Mouse (Mus musculus): ENCODE measurements at regions not wholly inside any gene's neighbourhood (a gene's known extent, or its start where the extent isn't known, plus 50 kb on each side); places are given as distances from the start of the nearest gene placed in this dataset. TPM values are rescaled to one million over a fixed set of nuclear protein-coding genes. Genes with fewer than 3 reads are reported as not detected.
"Not testable (repeated sequence)": the region's sequence is repeated elsewhere in the genome, so short reads cannot be mapped to it uniquely, and the experiment has no call there.

DNA sequence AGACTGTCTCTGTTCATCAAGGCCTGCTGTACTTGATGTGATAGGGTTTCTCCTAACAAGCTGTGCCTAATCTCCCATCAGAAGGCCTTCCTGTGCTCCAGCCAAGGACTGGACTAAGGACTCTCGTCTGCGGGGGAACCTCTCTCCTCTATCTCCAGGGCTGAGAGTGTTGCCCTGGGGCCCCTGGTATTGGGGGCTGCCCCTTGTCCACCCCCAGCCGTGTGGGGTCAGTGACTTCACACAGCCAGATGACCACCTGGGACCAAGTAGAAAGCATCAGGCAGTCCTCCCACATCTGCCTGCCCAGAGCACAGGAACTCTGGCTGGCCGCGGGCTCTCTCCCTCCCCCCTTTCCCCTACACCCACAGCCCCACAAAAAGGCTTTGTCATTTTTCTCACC is 651.5 kb upstream of the Kif2b start:
- no peak for DNase-seq

DNA sequence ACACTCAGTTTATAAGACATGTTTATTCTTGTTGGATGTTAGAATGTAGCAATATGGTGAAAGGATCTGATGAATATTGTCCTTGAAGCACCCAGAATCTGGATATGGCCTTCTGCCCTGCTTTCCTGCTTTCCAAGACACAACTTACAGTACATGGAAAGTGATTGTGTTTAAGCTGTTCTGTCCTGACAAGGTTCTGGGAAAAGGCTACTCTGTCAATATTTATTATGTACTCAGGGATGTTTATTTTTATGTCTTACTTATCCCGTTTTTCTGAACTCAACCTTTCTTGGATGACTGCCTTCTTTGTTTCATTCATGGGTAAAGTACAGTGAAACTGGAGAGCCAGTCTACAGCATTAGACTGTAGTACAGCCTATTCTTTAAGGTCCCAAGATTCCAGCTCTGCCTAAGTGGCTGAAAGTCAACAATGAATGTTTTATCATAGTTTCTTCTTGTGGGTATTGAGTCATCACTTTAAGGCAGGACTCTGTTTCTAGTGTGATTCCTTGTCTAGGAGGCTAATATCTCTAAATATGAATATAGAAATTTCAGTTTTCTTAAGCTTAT is 631.7 kb upstream of the Kif2b start:
- no peak for DNase-seq

DNA sequence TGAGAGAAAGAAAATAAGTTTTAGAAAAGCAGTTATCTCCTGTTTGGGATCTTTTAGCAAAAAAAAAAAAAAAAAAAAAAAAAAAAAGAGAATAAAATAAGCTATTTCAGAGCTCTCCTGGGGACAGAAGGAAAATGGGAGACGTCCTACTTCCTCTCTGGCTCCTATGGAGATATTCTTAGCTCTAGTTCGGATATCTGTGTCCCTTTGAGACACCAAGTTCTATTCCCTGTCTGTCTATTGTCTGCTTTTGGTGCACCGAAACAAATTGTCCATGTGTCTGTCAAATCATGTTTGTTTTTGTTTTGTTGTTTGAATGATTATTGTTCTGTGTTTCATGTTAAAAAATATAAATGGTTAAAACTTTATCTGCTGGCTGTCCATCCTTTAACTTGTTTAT is 601.0 kb upstream of the Kif2b start:
- not testable (repeated sequence) for DNase-seq

DNA sequence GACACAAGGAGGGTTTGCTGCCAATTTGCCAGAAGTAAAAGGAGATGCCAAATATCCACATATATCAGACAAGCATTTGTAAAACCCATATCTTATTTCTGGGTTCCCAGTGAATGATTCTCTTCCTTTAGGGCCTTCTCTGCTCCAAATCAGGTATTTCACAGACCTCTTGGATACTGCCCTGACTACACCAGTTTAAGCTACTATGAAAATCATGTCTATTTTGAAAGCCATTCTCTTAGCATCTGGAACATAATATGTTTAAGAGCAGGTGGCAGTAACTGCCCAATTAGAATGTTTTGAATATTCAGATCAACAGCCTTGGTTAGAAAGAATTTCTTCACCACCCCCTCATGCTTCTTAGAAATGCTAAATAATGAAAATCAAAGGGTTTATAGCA is 575.8 kb upstream of the Kif2b start:
- no peak for DNase-seq

DNA sequence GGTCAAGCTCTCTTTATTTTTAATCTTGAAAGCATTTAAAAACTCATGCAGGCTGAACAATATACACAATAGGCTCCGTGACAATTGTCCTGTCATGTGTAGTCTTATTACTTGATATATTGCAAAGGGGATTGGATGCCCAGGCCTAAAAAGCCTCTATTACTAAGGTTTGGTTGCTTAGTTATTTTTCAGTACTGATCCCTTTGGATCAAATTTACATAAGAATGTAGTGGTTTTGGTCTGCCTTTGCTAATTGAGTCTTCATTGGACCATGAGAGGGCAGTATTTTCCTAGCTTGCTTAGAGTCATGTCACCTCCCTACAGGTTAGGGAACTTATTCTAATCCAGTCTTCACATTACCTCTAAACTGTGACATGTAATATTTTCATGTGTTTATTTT is 558.3 kb upstream of the Kif2b start:
- DNase-seq: no peak

DNA sequence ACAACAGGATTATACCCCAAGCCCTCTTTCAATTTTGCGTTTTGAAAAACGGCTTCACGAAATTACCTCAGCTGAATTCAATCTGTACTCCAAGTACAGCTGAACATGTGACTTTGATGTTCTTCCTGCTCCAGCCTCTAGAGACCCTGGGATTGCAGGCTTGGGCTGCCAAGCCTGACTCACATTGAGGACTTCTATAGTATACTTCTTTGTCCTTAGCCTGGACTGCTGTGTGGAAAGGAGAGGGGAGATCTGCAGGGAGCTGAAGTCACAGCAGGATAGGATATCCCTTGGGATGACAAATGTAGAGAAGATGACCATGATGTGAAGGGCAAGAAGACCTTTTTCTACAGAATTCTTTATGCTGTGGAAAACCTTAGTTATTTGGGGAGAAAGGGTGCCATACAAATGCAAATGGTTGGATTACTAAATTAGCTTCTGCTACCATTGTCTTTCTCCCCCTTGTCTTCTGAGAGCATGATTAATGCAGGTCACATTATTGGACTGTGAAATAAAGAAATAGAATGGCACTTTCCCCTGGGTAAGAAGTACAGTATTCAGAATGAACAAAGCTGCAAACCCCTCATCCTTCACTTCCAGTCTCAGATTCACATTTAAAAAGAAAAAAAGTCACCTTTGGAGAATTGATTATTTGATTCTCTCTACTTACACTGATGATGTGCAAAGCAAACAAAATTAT is 557.7 kb upstream of the Kif2b start:
- DNase-seq: no peak

DNA sequence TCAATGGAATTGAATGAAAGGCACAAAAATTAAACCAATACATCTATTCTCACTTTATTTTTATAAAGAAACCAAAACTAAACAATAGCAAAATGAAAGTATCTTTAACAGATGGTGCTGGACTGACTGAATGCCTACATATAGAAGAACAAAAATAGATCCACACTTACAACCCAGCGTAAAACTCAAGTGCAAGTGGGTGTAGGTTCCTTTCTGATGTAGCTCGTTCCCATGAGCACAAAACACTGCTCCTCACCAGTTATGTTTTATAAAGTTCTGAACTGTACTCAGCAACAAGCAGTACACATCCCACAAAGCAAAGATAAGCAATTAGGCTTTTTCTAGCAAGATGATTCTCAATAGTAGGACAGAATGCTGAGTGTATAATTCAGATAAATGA is 507.4 kb upstream of the Kif2b start:
- DNase-seq: no peak

DNA sequence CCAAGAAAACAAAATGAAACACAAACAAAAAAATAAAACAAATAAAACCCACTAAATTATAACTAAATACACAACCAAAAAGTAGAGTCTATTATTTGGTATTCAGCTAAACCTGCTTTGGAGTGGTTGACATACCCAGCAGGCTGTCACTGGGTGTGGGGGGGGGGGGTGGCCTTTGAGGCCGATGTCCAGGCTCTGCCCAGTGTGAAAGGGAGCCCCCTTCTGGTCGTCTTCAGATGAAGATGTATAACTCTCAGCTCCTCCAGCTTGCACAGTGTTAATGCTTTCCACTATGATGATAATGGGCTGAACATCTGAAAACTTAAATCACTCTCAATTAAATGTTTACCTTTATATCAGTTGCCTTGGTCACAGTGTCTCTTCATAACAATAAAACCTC is 464.3 kb upstream of the Kif2b start:
- peak; percentile 41 for DNase-seq

DNA sequence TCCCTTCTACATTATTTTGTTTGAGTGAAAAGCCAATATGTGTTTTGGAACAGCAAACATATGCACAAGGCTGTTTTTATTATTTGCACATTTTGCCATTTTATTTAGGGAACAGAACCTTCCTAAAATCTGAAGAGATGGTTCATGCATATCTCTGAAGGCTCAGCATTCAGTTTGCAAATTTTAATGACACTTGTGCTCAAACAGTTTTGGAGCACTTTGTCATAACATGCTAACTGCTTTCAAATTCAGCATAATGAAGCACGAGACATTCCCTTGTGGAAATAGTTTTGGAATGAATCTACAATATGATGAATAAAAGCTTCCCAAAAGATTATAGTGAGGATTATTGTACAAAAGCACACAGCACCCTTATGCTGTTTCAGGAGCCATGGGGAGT is 462.8 kb upstream of the Kif2b start:
- DNase-seq: no peak

DNA sequence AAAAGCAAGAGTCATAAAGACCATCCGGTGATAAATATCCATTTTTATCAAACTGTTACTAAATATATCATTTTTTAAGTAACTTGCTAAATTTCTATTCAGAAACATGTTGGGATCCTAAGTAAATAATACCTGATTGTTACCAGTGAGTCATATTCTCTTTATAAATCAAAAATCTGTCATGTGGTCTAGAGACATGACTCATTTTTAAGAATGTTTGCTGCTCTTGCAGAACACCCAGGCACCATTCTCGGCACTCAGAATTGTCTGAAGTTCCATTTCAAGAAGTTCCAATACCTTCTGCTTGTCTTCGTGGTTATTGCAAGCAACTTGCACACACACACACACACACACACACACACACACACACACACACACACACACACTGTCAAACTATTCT is 441.1 kb upstream of the Kif2b start:
- no peak for DNase-seq

DNA sequence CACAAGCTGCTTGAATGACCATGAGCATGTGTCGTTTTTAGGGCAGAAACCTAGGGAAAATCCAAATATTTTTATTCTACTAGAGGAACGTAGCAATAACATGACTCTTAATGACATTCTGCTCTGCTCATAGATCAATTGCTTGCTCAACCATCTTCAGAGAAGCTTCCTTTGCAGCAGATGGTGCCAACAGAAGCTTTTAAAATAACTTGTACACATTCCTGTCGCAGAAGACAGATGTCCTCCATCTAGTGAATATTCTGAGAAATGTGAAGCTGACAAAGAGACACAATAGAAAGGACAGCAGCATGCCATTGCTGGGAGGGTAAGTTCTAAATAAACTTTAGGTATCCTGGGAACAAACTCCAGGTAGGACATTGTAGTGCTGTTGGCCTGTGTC is 433.9 kb upstream of the Kif2b start:
- no peak for DNase-seq

DNA sequence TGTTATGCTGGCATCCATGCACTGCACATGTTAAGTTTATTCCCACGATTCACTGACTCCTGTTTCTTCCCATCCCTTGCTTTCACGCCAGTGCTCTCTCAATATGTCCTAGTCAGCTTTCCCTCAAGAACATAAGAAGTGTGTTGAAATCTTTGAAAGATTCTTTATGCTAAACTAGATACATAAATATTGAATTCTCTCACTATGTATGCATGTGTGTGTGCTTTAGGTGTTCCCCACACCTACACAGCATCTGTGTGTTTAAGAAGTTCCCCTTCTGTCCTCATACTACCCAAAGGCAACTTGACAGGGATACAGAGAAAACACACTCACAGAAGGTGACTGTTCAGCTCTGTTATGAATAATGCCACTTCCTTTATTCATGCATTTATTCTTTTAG is 418.2 kb upstream of the Kif2b start:
- DNase-seq: no peak

DNA sequence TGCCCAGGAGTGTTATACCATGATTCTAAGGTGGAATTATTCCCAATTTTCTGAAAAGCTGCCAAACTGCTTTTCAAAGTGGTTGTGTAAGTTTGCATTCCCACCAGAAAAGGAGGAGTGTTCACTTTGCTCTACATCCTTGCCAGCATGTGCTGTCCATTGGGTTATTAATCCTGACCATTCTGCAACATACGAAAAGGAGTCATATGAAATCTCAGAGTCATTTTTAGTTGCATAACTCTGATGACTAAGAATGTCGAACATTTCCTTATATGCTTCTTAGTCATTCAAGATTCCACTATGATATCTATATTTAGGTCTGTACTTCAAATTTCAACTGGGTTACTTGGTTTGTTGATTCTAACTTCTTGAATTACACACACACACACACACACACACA is 392.2 kb upstream of the Kif2b start:
- no peak for DNase-seq

DNA sequence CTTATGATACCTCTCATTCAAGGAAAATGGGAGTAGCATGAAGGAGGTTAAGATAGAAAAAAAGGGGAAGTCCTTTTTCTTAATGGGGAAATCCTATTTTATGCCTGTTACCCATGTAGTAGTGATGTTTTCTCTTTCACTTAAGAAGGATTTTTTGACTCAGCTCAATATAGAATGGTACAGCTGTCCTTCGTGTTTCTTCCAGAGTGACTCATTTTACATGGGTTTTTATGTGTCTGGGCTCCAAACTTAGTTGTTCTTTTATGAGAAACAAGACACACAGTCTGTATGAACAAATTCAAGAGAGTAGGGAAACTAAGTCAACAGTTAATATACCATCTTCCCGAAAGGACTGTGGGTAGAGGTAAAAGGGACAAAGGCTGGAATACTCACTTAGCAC is 367.0 kb upstream of the Kif2b start:
- no peak for DNase-seq

Small RNA genes in the stretch of these regions (microRNA-seq; reads per million reads assigned to microRNA genes)
- not detected for gene Gm22702

All from adrenal gland, postnatal 10 days (tissue).